Mouse (Mus musculus) gonadal fat pad, adult 2 months (tissue): ENCODE results near the gene Epb41l1. TPM values are rescaled to one million over a fixed set of nuclear protein-coding genes. Genes with fewer than 3 reads are reported as not detected.

Experiments
- polyA plus RNA-seq: library from polyadenylated mRNA; depleted of rRNA; stranded (reverse); fragments of >200 nt; gene quantifications from 2 replicates; pipeline ENCODE4 v1.2.3, GENCODE M21; 2012; rRNA removed

The Epb41l1 gene
- polyA plus RNA-seq, 1 experiment: 44.8 TPM

Other genes with a start within 250 kb of the Epb41l1 start
- 32.5 and 46.7 TPM in 2 replicates for gene Rbm39, start 240.7 kb upstream of the Epb41l1 start, polyA plus RNA-seq
- 21.2 and 22.0 TPM in 2 replicates for gene Phf20, start 224.4 kb upstream of the Epb41l1 start, polyA plus RNA-seq
- gene Cnbd2, start 108.6 kb upstream of the Epb41l1 start, polyA plus RNA-seq: 1.3 and 2.1 TPM in 2 replicates
- 118 and 181 TPM in 2 replicates for gene Scand1, start 108.2 kb upstream of the Epb41l1 start, polyA plus RNA-seq
- gene Aar2, start 126.7 kb downstream of the Epb41l1 start, polyA plus RNA-seq: 25.0 and 27.1 TPM in 2 replicates
- 67.9 and 77.9 TPM in 2 replicates for gene Dlgap4, start 192.8 kb downstream of the Epb41l1 start, polyA plus RNA-seq